Comparison of ENCODE assay signal across 8 mouse cellular contexts in genomic region chr6:56049104-56049503, GRCm38 (mm10). TPM values are rescaled to one million over a fixed set of nuclear protein-coding genes. Genes with fewer than 3 reads are reported as not detected.
DNase-seq lines count a peak whose midpoint lies in the region; ATAC-seq and TF ChIP-seq lines count a peak whose summit lies in the region.

No protein-coding gene starts in this region.

- no peaks in the 10 kb centered on the region for H3K4me1 ChIP-seq in E14TG2a.4 (replicated peaks; ENCODE audit: low read depth, low read length)
- H3K4me1 ChIP-seq in midbrain, embryonic 16.5 days (ENCODE audit: control insufficient read depth, insufficient read depth, low read length), result no peaks in the 10 kb centered on the region

- peak; percentile 26 for DNase-seq in kidney, adult 9 months
- DNase-seq in kidney, adult 18-20 months, result no peak
- peak; percentile 34 for DNase-seq in brain, embryonic 18.5 days (ENCODE audit: low read depth, low spot score)
- DNase-seq in forelimb bud, embryonic 11.5 days (ENCODE audit: low read depth, low spot score), result peak; percentile 53
- no peak for DNase-seq in urinary bladder, postnatal 36 days (ENCODE audit: low spot score in 2 of 2)
- no peak for DNase-seq in ovary, adult 18-20 months (ENCODE audit: low spot score)

- TF ChIP-seq CTCF in E14TG2a.4 (conservative IDR thresholded peaks at IDR 0.05; ENCODE audit: low read length), result peak; percentile 67

- no peak overlapping the region for H3K27ac ChIP-seq in midbrain, embryonic 16.5 days (ENCODE audit: low read length)

- 33% methylated on average over 4 of the region's 4 CpGs for WGBS in midbrain, embryonic 16.5 days

- H3K4me3 ChIP-seq in E14TG2a.4 (replicated peaks; ENCODE audit: low read length), result no peak overlapping the region
- H3K4me3 ChIP-seq in midbrain, embryonic 16.5 days (ENCODE audit: low read depth, low read length), result no peak overlapping the region

- H3K9me3 ChIP-seq in E14TG2a.4 (ENCODE audit: low read length), result no peaks in the 10 kb centered on the region
- H3K9me3 ChIP-seq in midbrain, embryonic 16.5 days (replicated peaks; ENCODE audit: control insufficient read depth, low read length, poor library complexity, severe bottlenecking), result no peaks in the 10 kb centered on the region

- H3K36me3 ChIP-seq in E14TG2a.4 (ENCODE audit: insufficient read depth, low read length), result no peaks in the 10 kb centered on the region
- no peaks in the 10 kb centered on the region for H3K36me3 ChIP-seq in midbrain, embryonic 16.5 days (ENCODE audit: control insufficient read depth, insufficient read depth, low read length)

- H3K4me2 ChIP-seq in midbrain, embryonic 16.5 days (ENCODE audit: low read length), result no peak overlapping the region

- peak; percentile 71; the same call in 1 of the 2 replicates for ATAC-seq in midbrain, embryonic 16.5 days

- no peak overlapping the region for H3K9ac ChIP-seq in midbrain, embryonic 16.5 days (ENCODE audit: low read depth, low read length)

- H3K27me3 ChIP-seq in E14TG2a.4 (ENCODE audit: insufficient read depth, low read length), result no peaks in the 10 kb centered on the region; the same call in 1 of the 2 replicates
- no peaks in the 10 kb centered on the region for H3K27me3 ChIP-seq in midbrain, embryonic 16.5 days (ENCODE audit: control insufficient read depth, insufficient read depth, low read depth, low read length)

RNA-seq across cellular contexts. Expression of gene Ppp1r17, which starts 31.8 kb away (rescaled TPM):
- polyA plus RNA-seq in midbrain, embryonic 16.5 days (2015; fragmentation: Nextera tagmentation; extraction: Ambion mirVana), result 5.2 and 5.6 TPM in 2 replicates

Comparison
In these comparisons a context has a peak if more than half of its experiments do, and no peak if none do; other contexts are left out.
1. DNase-seq: peak in kidney, adult 9 months (single experiment), brain, embryonic 18.5 days (single experiment) and forelimb bud, embryonic 11.5 days (single experiment); none in kidney, adult 18-20 months (single experiment), urinary bladder, postnatal 36 days (0 of 2) and ovary, adult 18-20 months (single experiment).